Mouse (Mus musculus) spleen, adult 2 months (tissue): ENCODE results near the gene Pdcd6ip. TPM values are rescaled to one million over a fixed set of nuclear protein-coding genes. Genes with fewer than 3 reads are reported as not detected.

Experiments used
- DNase-seq, 2 experiments: peaks; one replicate each; pipeline versions ENCODE4 v3.0.0 to v3.0.0-alpha.2; 2012 to 2021; ENCODE audit warnings: low spot score in 2 of 2, low read depth in 1 of 2
- H3K27ac ChIP-seq: fragments of 200-500 bp; 2 replicates; pipeline ENCODE4 v1.5.1; 2012; ENCODE audit warnings: low read length, inconsistent platforms; ENCODE audit not compliant: insufficient read depth
- H3K27me3 ChIP-seq: fragments of 200-500 bp; 2 replicates; pipeline ENCODE4 v1.6.1; 2012; ENCODE audit warnings: mild to moderate bottlenecking, moderate library complexity, low read length, inconsistent platforms; ENCODE audit not compliant: control insufficient read depth, insufficient read depth
- H3K36me3 ChIP-seq: fragments of 200-500 bp; 2 replicates; pipeline ENCODE4 v1.6.1; 2012; ENCODE audit warnings: mild to moderate bottlenecking, low read length, inconsistent platforms; ENCODE audit not compliant: control insufficient read depth, insufficient read depth
- H3K4me1 ChIP-seq: fragments of 200-500 bp; 2 replicates; pipeline ENCODE4 v1.6.1; 2011; ENCODE audit warnings: inconsistent platforms; ENCODE audit not compliant: control insufficient read depth, insufficient read depth, insufficient read length
- H3K4me3 ChIP-seq: fragments of 200-500 bp; 2 replicates; pipeline ENCODE4 v1.5.1; 2011; ENCODE audit warnings: mild to moderate bottlenecking, inconsistent platforms; ENCODE audit not compliant: insufficient read depth, insufficient read length; ENCODE audit errors: extremely low read depth
- CTCF ChIP-seq: fragments of 200-500 bp; IDR thresholded peaks from 2 replicates; pipeline ENCODE4 v1.5.1; 2011; ENCODE audit warnings: mild to moderate bottlenecking, inconsistent platforms; ENCODE audit not compliant: insufficient read depth, insufficient read length, insufficient replicate concordance; ENCODE audit errors: extremely low read depth
- POLR2A ChIP-seq: fragments of 200-500 bp; IDR thresholded peaks from 2 replicates; pipeline ENCODE4 v1.6.1; 2011; ENCODE audit warnings: low read depth, low read length, inconsistent platforms
- WGBS: fragments of 180-500 bp; shearing (Covaris S2); methylation state at CpG from one replicate; pipeline ENCODE4 v1.1.7; 2018; 5-methylcytosine and 5-hydroxymethylcytosine counted together
- polyA plus RNA-seq: library from polyadenylated mRNA; depleted of rRNA; stranded (reverse); fragments of >200 nt; gene quantifications from 2 replicates; pipeline ENCODE4 v1.2.3, GENCODE M21; 2012; rRNA removed

The Pdcd6ip gene
- polyA plus RNA-seq, 1 experiment: 42.8 TPM

DNA sequence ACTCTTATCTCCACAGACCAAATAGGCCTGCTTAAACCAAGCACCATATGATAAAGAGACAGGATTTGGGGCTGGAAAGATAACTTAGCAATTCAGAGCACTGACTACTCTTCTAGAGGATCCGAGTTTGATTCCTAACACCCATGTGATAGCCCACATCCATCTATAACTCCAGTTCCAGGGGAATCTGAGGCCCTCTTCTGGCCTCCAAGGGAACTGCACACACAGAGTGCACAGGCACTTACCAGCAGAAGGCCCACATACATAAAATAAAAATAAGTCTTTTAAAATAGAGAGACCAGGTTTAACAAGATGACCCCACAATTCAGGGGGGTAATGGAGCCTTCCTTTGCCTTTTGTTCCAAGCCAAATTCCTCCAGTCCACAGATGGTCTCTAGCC, 79.3 kb downstream of the Pdcd6ip start:
- H3K4me1 ChIP-seq: no peaks in the 10 kb centered on the region
- TF ChIP-seq CTCF (no peak), POLR2A (no peak)
- H3K4me3 ChIP-seq: no peak overlapping the region
- no peaks in the 10 kb centered on the region for H3K36me3 ChIP-seq
- no peak overlapping the region for H3K27ac ChIP-seq
- WGBS: 90% methylated on average over 1 of the region's 1 CpGs
- no peak for DNase-seq
- no peaks in the 10 kb centered on the region for H3K27me3 ChIP-seq

DNA sequence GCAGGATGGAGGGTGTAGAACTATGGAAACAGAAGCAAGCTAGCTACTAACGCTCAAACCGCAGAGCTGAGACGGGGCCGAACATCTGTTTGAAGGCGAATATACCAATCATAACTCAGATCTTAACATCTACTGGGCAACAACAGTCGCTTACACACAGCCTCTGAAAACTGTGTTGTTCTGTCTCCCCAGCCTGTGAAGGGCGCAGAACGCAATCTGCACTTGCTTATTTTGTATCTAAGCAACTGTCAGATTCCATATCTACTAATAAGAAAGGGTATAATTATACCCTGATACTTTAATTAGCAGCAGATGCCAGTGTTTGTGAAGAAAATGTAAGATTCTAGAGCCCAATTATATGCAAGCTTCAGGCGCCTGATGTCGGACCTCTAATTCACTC, 81.3 kb downstream of the Pdcd6ip start:
- TF ChIP-seq POLR2A: no peak
- no peak for TF ChIP-seq CTCF
- no peaks in the 10 kb centered on the region for H3K4me1 ChIP-seq
- 91% methylated on average over 10 of the region's 10 CpGs for WGBS
- no peak overlapping the region for H3K4me3 ChIP-seq
- no peaks in the 10 kb centered on the region for H3K36me3 ChIP-seq
- no peak for DNase-seq
- H3K27ac ChIP-seq: no peak overlapping the region
- H3K27me3 ChIP-seq: no peaks in the 10 kb centered on the region

DNA sequence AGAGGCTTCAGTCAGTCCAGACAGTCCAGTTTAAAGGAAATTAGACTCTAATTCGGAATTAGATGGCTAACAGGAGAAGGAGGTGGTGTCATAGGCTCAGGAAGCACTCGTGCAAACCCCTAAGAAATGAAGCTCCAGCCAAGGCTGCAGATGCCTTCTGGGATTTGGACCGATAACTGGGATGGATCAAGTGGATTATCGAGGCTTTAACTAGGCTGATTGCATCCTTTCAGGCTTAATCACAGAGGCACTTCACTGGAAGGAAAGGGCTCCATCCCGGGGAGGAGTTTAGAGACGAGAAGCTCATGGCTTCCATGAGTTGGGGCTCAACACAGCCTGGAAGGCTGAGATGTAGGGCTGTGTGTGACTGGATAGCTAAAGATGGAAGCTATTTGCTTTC, 84.0 kb downstream of the Pdcd6ip start:
- WGBS: 84% methylated on average over 6 of the region's 6 CpGs
- H3K27me3 ChIP-seq: no peaks in the 10 kb centered on the region

DNA sequence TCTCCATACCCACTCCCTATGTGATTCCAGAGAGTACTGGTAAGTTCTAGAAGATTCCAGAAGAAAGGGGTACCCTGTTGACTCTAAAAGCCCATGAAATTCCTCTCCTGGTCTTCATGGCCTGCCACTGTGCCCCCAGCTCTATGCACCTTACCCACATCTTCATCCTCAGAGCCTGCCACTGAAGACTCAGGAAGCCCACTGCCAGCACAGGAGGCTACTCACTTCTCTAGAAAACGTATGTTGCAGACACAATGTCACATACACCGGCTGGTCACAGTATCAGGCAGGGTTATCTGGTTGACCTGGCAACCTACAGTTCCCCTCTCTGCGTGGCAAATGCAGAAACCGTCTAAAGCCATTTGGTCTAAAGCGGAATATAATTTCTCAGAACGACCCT, 91.0 kb downstream of the Pdcd6ip start:
- DNase-seq: no peak
- Histone ChIP-seq H3K36me3 (no peaks in the 10 kb centered on the region), H3K4me3 (no peak overlapping the region), H3K4me1 (no peaks in the 10 kb centered on the region), H3K27ac (no peak overlapping the region), H3K27me3 (no peaks in the 10 kb centered on the region)
- TF ChIP-seq POLR2A: no peak
- no peak for TF ChIP-seq CTCF
- WGBS: 79% methylated on average over 6 of the region's 6 CpGs

More for the DNA sequence above, 84.0 kb downstream of the Pdcd6ip start:
- H3K36me3 ChIP-seq: no peaks in the 10 kb centered on the region
- DNase-seq: no peak
- no peaks in the 10 kb centered on the region for H3K4me1 ChIP-seq
- TF ChIP-seq CTCF: no peak
- no peak for TF ChIP-seq POLR2A
- no peak overlapping the region for H3K4me3 ChIP-seq
- H3K27ac ChIP-seq: no peak overlapping the region

DNA sequence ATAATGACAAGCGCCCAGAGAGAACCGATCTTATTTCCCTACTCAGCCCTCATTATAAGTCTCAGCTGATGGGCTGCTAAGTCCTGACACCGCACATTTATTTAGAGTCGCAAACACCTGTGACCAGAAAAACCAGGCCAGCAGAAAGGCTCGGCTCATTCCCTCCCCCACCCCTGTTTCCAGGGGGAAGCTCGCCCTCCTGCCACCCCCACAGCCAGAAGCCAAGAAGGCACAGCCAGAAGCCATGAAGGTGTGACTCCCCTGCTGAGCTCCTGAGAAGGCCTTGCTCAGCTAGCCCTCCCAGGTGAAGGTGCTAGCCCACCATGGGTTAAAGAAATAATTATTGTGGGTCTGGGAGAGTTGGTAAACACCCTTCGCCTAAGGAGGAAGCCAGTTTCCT, 97.3 kb downstream of the Pdcd6ip start:
- 64% methylated on average over 7 of the region's 7 CpGs for WGBS
- Histone ChIP-seq H3K27me3 (no peaks in the 10 kb centered on the region), H3K36me3 (no peaks in the 10 kb centered on the region), H3K27ac (no peak overlapping the region), H3K4me3 (no peak overlapping the region), H3K4me1 (no peaks in the 10 kb centered on the region)
- DNase-seq: no peak
- no peak for TF ChIP-seq CTCF
- no peak for TF ChIP-seq POLR2A

DNA sequence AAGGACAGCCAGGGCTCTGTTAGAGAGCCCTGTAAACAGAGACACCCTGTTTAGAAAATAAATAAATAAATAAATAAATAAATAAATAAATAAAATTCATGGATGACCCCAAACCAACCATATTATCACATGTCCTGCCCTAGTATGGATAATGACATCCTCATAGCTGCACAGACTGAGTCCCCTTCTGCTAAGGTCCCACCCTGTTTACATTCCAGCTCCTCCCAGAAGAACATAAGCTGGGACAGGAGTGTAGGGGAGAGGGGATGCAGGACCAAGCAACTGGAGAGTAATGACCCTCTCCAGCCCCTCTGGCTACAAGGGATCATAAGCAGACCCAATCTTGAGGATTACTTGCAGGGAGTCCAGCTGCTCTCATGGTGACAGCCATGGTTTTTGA, 105.9 kb downstream of the Pdcd6ip start:
- H3K4me1 ChIP-seq: no peaks in the 10 kb centered on the region
- DNase-seq: no peak
- no peaks in the 10 kb centered on the region for H3K36me3 ChIP-seq
- no peak overlapping the region for H3K4me3 ChIP-seq
- no peaks in the 10 kb centered on the region for H3K27me3 ChIP-seq
- no peak for TF ChIP-seq POLR2A
- no peak for TF ChIP-seq CTCF
- no peak overlapping the region for H3K27ac ChIP-seq

Other genes starting within 250 kb of the Pdcd6ip start
- 8.1 and 9.5 TPM in 2 replicates for gene Clasp2, start 33.2 kb upstream of the Pdcd6ip start, polyA plus RNA-seq
- 50.6 and 51.1 TPM in 2 replicates for gene Ubp1, start 222.7 kb upstream of the Pdcd6ip start, polyA plus RNA-seq